Mouse (Mus musculus): Measurements from ENCODE around the gene Igf2bp2.

DNA sequence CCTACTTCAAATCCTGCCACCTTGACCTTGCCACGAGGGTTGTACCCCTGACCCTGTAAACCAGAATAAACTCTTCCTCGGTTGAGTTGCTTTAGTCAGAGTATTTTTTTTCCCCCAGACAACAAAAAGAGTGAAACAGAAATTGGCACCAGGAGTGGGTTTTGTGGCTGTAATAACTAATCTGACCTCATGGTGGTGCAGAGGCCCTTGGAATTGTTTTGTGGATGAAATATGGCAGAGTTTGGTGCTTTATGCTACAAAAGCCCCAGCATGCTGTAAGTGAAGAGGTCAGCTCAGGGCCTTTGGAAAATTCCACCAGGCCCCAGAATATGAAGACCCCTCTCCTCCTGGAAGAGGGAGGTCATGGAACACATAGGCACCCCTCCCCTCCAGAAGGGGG is 63.0 kb downstream of the Igf2bp2 start:
- TF ChIP-seq GATA1 (IDR thresholded peaks at IDR 0.05; ENCODE audit: borderline replicate concordance, low read length) (no peak), FLI1 (IDR thresholded peaks at IDR 0.05; ENCODE audit: low read length) (no peak)
